Mouse (Mus musculus) lung, embryonic 15.5 days (tissue): ENCODE measurements around the gene Ndufs5. TPM values are rescaled to one million over a fixed set of nuclear protein-coding genes. Genes with fewer than 3 reads are reported as not detected.

ENCODE experiments used
- ATAC-seq: fragments of 200-750 bp; cut with Nextera tagmentation; 2 replicates; pipeline ENCODE4 v1.8.0; 2017; ENCODE audit warnings: moderate number of reproducible peaks, borderline replicate concordance; ENCODE audit not compliant: low FRiP score, low TSS enrichment; ENCODE audit errors: extremely low read depth
- H3K27ac ChIP-seq: fragments of 300-500 bp; sonication (generic); 2 replicates; pipeline ENCODE4 v1.5.1; 2015; ENCODE audit warnings: moderate library complexity, mild to moderate bottlenecking, inconsistent platforms
- H3K27me3 ChIP-seq: fragments of 300-500 bp; sonication (generic); 2 replicates; pipeline ENCODE4 v1.6.1; 2015; ENCODE audit warnings: inconsistent platforms
- H3K36me3 ChIP-seq: fragments of 300-500 bp; sonication (generic); 2 replicates; pipeline ENCODE4 v1.6.1; 2015; ENCODE audit warnings: inconsistent platforms
- H3K4me1 ChIP-seq: fragments of 300-500 bp; sonication (generic); 2 replicates; pipeline ENCODE4 v1.6.1; 2015; ENCODE audit warnings: inconsistent platforms
- H3K4me2 ChIP-seq: fragments of 300-500 bp; sonication (generic); 2 replicates; pipeline ENCODE4 v1.6.1; 2015; ENCODE audit warnings: inconsistent platforms, mild to moderate bottlenecking, moderate library complexity
- H3K4me3 ChIP-seq: fragments of 300-500 bp; sonication (generic); 2 replicates; pipeline ENCODE4 v1.5.1; 2015; ENCODE audit warnings: mild to moderate bottlenecking, inconsistent platforms
- H3K9ac ChIP-seq: fragments of 300-500 bp; sonication (generic); 2 replicates; pipeline ENCODE4 v1.6.1; 2015; ENCODE audit warnings: inconsistent platforms
- H3K9me3 ChIP-seq: fragments of 300-500 bp; sonication (generic); 2 replicates; pipeline ENCODE4 v1.6.1; 2016; ENCODE audit warnings: inconsistent platforms
- WGBS: fragments of 180-500 bp; shearing (Covaris S2); methylation state at CpG from one replicate; pipeline ENCODE4 v1.1.7; 2015; 5-methylcytosine and 5-hydroxymethylcytosine counted together
- polyA plus RNA-seq: library from polyadenylated mRNA; unstranded; fragments of >200 nt; fragmentation: Nextera tagmentation; extraction: Ambion mirVana; gene quantifications from 2 replicates; pipeline ENCODE4 v1.2.1, GENCODE M21; 2015

Gene Ndufs5
- polyA plus RNA-seq, 1 experiment from 2014 or later, result 263 TPM

- Histone ChIP-seq H3K9me3 (no peaks in the 10 kb centered on the region), H3K27ac (no peak overlapping the region), H3K9ac (peak overlapping the region; percentile 59), H3K4me3 (peak overlapping the region; percentile 76), H3K4me2 (peak overlapping the region; percentile 100), H3K36me3 (no peaks in the 10 kb centered on the region), H3K27me3 (peaks cover 19% of the 10 kb centered on the region), H3K4me1 (peaks cover 11% of the 10 kb centered on the region)
- 1% methylated on average over 51 of the region's 56 CpGs for WGBS
- peak; percentile 43; the same call in 1 of the 2 replicates for ATAC-seq
Measured at GRCm38 (mm10) chr4:123686368-123687024, 31.5 kb downstream of the Ndufs5 start.

- ATAC-seq, result no peak
- WGBS, result 47% methylated on average over 8 of the region's 8 CpGs
- Histone ChIP-seq H3K4me2 (peak overlapping the region; percentile 100), H3K9ac (no peak overlapping the region), H3K9me3 (no peaks in the 10 kb centered on the region), H3K36me3 (no peaks in the 10 kb centered on the region), H3K4me3 (peak overlapping the region; percentile 76), H3K27me3 (peaks cover 19% of the 10 kb centered on the region), H3K4me1 (peaks cover 11% of the 10 kb centered on the region), H3K27ac (no peak overlapping the region)
Measured at GRCm38 (mm10) chr4:123685506-123686242, 32.3 kb downstream of the Ndufs5 start.

GRCm38 (mm10) chr4:123685046-123685445, 33.0 kb downstream of the Ndufs5 start:
- Histone ChIP-seq H3K4me2 (no peak overlapping the region), H3K27ac (no peak overlapping the region), H3K9me3 (no peaks in the 10 kb centered on the region), H3K27me3 (peaks cover 19% of the 10 kb centered on the region), H3K9ac (no peak overlapping the region), H3K36me3 (no peaks in the 10 kb centered on the region), H3K4me3 (no peak overlapping the region), H3K4me1 (peaks cover 11% of the 10 kb centered on the region)
- WGBS, result 75% methylated on average over 7 of the region's 7 CpGs
- no peak for ATAC-seq

- Histone ChIP-seq H3K36me3 (no peaks in the 10 kb centered on the region), H3K4me3 (no peak within 1 kb of the TSS), H3K9ac (no peak within 1 kb of the TSS), H3K4me2 (no peak within 1 kb of the TSS), H3K9me3 (no peaks in the 10 kb centered on the region), H3K27me3 (peaks cover 19% of the 10 kb centered on the region), H3K27ac (no peak within 1 kb of the TSS), H3K4me1 (peaks cover 11% of the 10 kb centered on the region)
- ATAC-seq, result no peak
- 79% methylated on average over 3 of the region's 3 CpGs for WGBS
Measured at GRCm38 (mm10) chr4:123684260-123684659, 33.7 kb downstream of the Ndufs5 start, which contains the start of gene Macf1. Gene Macf1, minus strand, starts transcription at chr4:123684360.

- no peak overlapping the region for H3K27ac ChIP-seq
- whole genome bisulfite sequencing, result 84% methylated on average over 8 of the region's 8 CpGs
- no peaks in the 10 kb centered on the region for H3K9me3 ChIP-seq
- no peaks in the 10 kb centered on the region for H3K36me3 ChIP-seq
- peaks cover 8% of the 10 kb centered on the region for H3K4me1 ChIP-seq
- H3K4me2 ChIP-seq, result no peak overlapping the region
- H3K4me3 ChIP-seq, result no peak overlapping the region
- H3K9ac ChIP-seq, result no peak overlapping the region
- no peak for ATAC-seq
- peaks cover 19% of the 10 kb centered on the region for H3K27me3 ChIP-seq
Measured at GRCm38 (mm10) chr4:123682291-123682690, 35.7 kb downstream of the Ndufs5 start.

GRCm38 (mm10) chr4:123680962-123681361, 37.0 kb downstream of the Ndufs5 start:
- H3K4me3 ChIP-seq, result no peak overlapping the region
- no peak overlapping the region for H3K4me2 ChIP-seq
- H3K9me3 ChIP-seq, result no peaks in the 10 kb centered on the region
- no peaks in the 10 kb centered on the region for H3K36me3 ChIP-seq
- no peaks in the 10 kb centered on the region for H3K4me1 ChIP-seq
- 32% methylated on average over 7 of the region's 7 CpGs for WGBS
- no peak for ATAC-seq
- peaks cover 12% of the 10 kb centered on the region for H3K27me3 ChIP-seq
- H3K9ac ChIP-seq, result no peak overlapping the region
- no peak overlapping the region for H3K27ac ChIP-seq

GRCm38 (mm10) chr4:123677060-123677804, 40.8 kb downstream of the Ndufs5 start:
- Histone ChIP-seq H3K9ac (no peak overlapping the region), H3K27ac (no peak overlapping the region)
- no peak for ATAC-seq

GRCm38 (mm10) chr4:123670598-123670997, 47.4 kb downstream of the Ndufs5 start:
- H3K27me3 ChIP-seq, result no peaks in the 10 kb centered on the region
- H3K36me3 ChIP-seq, result no peaks in the 10 kb centered on the region
- H3K4me3 ChIP-seq, result no peak overlapping the region
- H3K4me1 ChIP-seq, result peaks cover 18% of the 10 kb centered on the region
- no peaks in the 10 kb centered on the region for H3K9me3 ChIP-seq
- no peak overlapping the region for H3K27ac ChIP-seq
- no peak overlapping the region for H3K4me2 ChIP-seq
- no peak overlapping the region for H3K9ac ChIP-seq
- ATAC-seq, result no peak

More at GRCm38 (mm10) chr4:123677060-123677804, 40.8 kb downstream of the Ndufs5 start:
- H3K9me3 ChIP-seq, result no peaks in the 10 kb centered on the region
- no peak overlapping the region for H3K4me2 ChIP-seq
- no peaks in the 10 kb centered on the region for H3K27me3 ChIP-seq
- H3K4me1 ChIP-seq, result no peaks in the 10 kb centered on the region
- 54% methylated on average over 10 of the region's 10 CpGs for WGBS
- no peak overlapping the region for H3K4me3 ChIP-seq
- no peaks in the 10 kb centered on the region for H3K36me3 ChIP-seq

GRCm38 (mm10) chr4:123669696-123670095, 48.3 kb downstream of the Ndufs5 start:
- no peak overlapping the region for H3K9ac ChIP-seq
- H3K4me3 ChIP-seq, result no peak overlapping the region
- peaks cover 23% of the 10 kb centered on the region for H3K4me1 ChIP-seq
- H3K4me2 ChIP-seq, result no peak overlapping the region
- no peaks in the 10 kb centered on the region for H3K36me3 ChIP-seq
- H3K27me3 ChIP-seq, result no peaks in the 10 kb centered on the region
- H3K9me3 ChIP-seq, result no peaks in the 10 kb centered on the region
- H3K27ac ChIP-seq, result no peak overlapping the region
- WGBS, result 77% methylated on average over 6 of the region's 6 CpGs
- no peak for ATAC-seq

GRCm38 (mm10) chr4:123667260-123667867, 50.6 kb downstream of the Ndufs5 start:
- no peak for ATAC-seq
- Histone ChIP-seq H3K4me1 (peaks cover 33% of the 10 kb centered on the region), H3K27me3 (no peaks in the 10 kb centered on the region), H3K4me2 (no peak overlapping the region), H3K27ac (0 out of 2 replicates have a peak overlapping the region, but pooled peaks have one; percentile 0), H3K4me3 (no peak overlapping the region; the same call in 1 of the 2 replicates), H3K9ac (no peak overlapping the region), H3K9me3 (no peaks in the 10 kb centered on the region), H3K36me3 (no peaks in the 10 kb centered on the region)
- 53% methylated on average over 1 of the region's 1 CpGs for WGBS

- Histone ChIP-seq H3K27me3 (no peaks in the 10 kb centered on the region), H3K4me3 (no peak overlapping the region), H3K9me3 (no peaks in the 10 kb centered on the region), H3K9ac (no peak overlapping the region), H3K4me1 (peaks cover 42% of the 10 kb centered on the region), H3K36me3 (no peaks in the 10 kb centered on the region), H3K27ac (no peak overlapping the region), H3K4me2 (no peak overlapping the region)
- no peak for ATAC-seq
- WGBS, result 81% methylated on average over 1 of the region's 1 CpGs
Measured at GRCm38 (mm10) chr4:123666517-123666916, 51.5 kb downstream of the Ndufs5 start.
